Mouse (Mus musculus) olfactory bulb, adult 2 months (tissue): ENCODE data around the gene Prkar1b.

Experiments used
- CTCF ChIP-seq: fragments of 200-500 bp; IDR thresholded peaks from 2 replicates; pipeline ENCODE4 v1.5.1; 2012; ENCODE audit warnings: low read depth, mild to moderate bottlenecking, low read length, moderate library complexity; ENCODE audit not compliant: insufficient read depth
- POLR2A ChIP-seq: fragments of 200-500 bp; IDR thresholded peaks from 2 replicates; pipeline ENCODE4 v1.6.1; 2012; ENCODE audit warnings: mild to moderate bottlenecking, low read depth, low read length, moderate library complexity; ENCODE audit not compliant: insufficient read depth

DNA sequence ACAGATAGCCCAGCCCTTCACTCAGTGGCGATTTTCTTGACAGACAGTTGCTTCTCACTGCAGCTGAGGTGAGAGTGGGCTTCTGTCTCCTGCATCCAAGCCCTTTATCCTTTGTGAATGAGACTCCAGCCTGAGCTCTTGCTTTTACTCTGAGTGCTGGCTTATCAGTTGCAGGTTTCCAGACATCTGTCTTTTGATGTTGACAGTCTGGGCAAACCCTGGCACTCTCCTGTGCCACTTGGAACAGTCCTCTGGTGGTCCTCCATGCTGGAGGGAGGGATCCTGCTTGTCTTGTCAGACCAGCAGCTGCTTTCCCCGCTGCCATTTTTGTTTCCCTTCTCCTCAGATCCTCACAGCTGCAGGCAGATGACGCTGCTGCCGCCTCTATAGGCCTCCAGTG lies 22.1 kb upstream of the Prkar1b start:
- TF ChIP-seq POLR2A (no peak), CTCF (no peak)
